Mouse (Mus musculus) kidney, adult 2 months (tissue): Measurements from ENCODE around the gene Zfp239.
"Not testable (repeated sequence)": the region's sequence is repeated elsewhere in the genome, so short reads cannot be mapped to it uniquely, and the experiment has no call there.

ENCODE experiments used
- CTCF ChIP-seq: fragments of 200-500 bp; conservative IDR thresholded peaks from 2 replicates; pipeline ENCODE4 v1.5.1; 2011; ENCODE audit warnings: low read depth, mild to moderate bottlenecking, control low read depth, low read length, moderate library complexity, mixed read lengths; ENCODE audit not compliant: insufficient read depth, insufficient read length
- POLR2A ChIP-seq: fragments of 200-500 bp; IDR thresholded peaks from one replicate; pipeline ENCODE4 v1.6.1; 2011; ENCODE audit warnings: low read depth, low read length, control low read depth

GRCm38 (mm10) chr6:117873450-117873849 lies 11.6 kb downstream of the Zfp239 start:
- TF ChIP-seq CTCF, POLR2A: not testable (repeated sequence)
